Mouse (Mus musculus) forebrain, embryonic 11.5 days (tissue): Measurements from ENCODE around the gene Gm6370. TPM values are rescaled to one million over a fixed set of nuclear protein-coding genes. Genes with fewer than 3 reads are reported as not detected.

Experiments
- polyA plus RNA-seq: library from polyadenylated mRNA; unstranded; fragments of >200 nt; fragmentation: Nextera tagmentation; extraction: Ambion mirVana; gene quantifications from 2 replicates; pipeline ENCODE4 v1.2.1, GENCODE M21; 2014

Gm6370 gene
- polyA plus RNA-seq, 1 experiment from 2014 or later: not detected

Other genes with a start within 250 kb of the Gm6370 start
- gene Wasf3, start 106.4 kb upstream of the Gm6370 start, polyA plus RNA-seq: 4.8 and 5.1 TPM in 2 replicates
- not detected in 2 replicates for gene Gm6408, start 9.4 kb upstream of the Gm6370 start, polyA plus RNA-seq
- gene 4930449I24Rik, start 11.0 kb downstream of the Gm6370 start, polyA plus RNA-seq: not detected in 2 replicates
- not detected in 2 replicates for gene Gm3402, start 22.8 kb downstream of the Gm6370 start, polyA plus RNA-seq
- gene Gm3404, start 34.4 kb downstream of the Gm6370 start, polyA plus RNA-seq: not detected in 2 replicates
- not detected in 2 replicates for gene Gm3409, start 46.3 kb downstream of the Gm6370 start, polyA plus RNA-seq
- gene Gm3415, start 64.8 kb downstream of the Gm6370 start, polyA plus RNA-seq: not detected in 2 replicates
- gene Gpr12, start 93.9 kb downstream of the Gm6370 start, polyA plus RNA-seq: 0.27 and 0.92 TPM in 2 replicates